Mouse (Mus musculus): ENCODE results near the gene Lpcat2b. TPM values are rescaled to one million over a fixed set of nuclear protein-coding genes. Genes with fewer than 3 reads are reported as not detected.
"Not testable (repeated sequence)": the region's sequence is repeated elsewhere in the genome, so short reads cannot be mapped to it uniquely, and the experiment has no call there.

Lpcat2b gene
- not detected in 2 replicates for polyA plus RNA-seq (2015; fragmentation: Nextera tagmentation; extraction: Ambion mirVana)

GRCm38 (mm10) chr5:107431249-107431648 lies at the start of gene Lpcat2b:
TSS of gene Lpcat2b (plus strand) at chr5:107431549.
- no peak within 1 kb of the TSS for H3K4me2 ChIP-seq
- H3K36me3 ChIP-seq: no peaks in the 10 kb centered on the region
- no peaks in the 10 kb centered on the region for H3K9me3 ChIP-seq
- ATAC-seq (ENCODE audit: low FRiP score): no peak
- H3K9ac ChIP-seq: no peak within 1 kb of the TSS
- H3K27ac ChIP-seq: no peak within 1 kb of the TSS
- no peak within 1 kb of the TSS for H3K4me3 ChIP-seq
- WGBS: 76% methylated on average over 3 of the region's 3 CpGs
- H3K4me1 ChIP-seq (replicated peaks): no peaks in the 10 kb centered on the region
- H3K27me3 ChIP-seq: peaks cover 4% of the 10 kb centered on the region; the same call in 1 of the 2 replicates

GRCm38 (mm10) chr5:107386448-107386847 lies 44.9 kb upstream of the Lpcat2b start:
- not testable (repeated sequence) for H3K9me3 ChIP-seq; H3K27ac ChIP-seq; H3K27me3 ChIP-seq; ATAC-seq (ENCODE audit: low FRiP score); H3K4me3 ChIP-seq; H3K9ac ChIP-seq; H3K4me2 ChIP-seq; H3K36me3 ChIP-seq; H3K4me1 ChIP-seq (replicated peaks)

- 85% methylated on average over 1 of the region's 1 CpGs for WGBS
- H3K9ac ChIP-seq: no peak overlapping the region
- no peak overlapping the region for H3K27ac ChIP-seq
- H3K27me3 ChIP-seq: no peaks in the 10 kb centered on the region
- no peak for ATAC-seq (ENCODE audit: low FRiP score)
- no peaks in the 10 kb centered on the region for H3K9me3 ChIP-seq
- H3K4me1 ChIP-seq (replicated peaks): no peaks in the 10 kb centered on the region
- H3K36me3 ChIP-seq: peaks cover 2% of the 10 kb centered on the region; the same call in 1 of the 2 replicates
- no peak overlapping the region for H3K4me2 ChIP-seq
- H3K4me3 ChIP-seq: no peak overlapping the region
Observed at GRCm38 (mm10) chr5:107387788-107388187, 43.6 kb upstream of the Lpcat2b start.

- WGBS: 98% methylated on average over 2 of the region's 2 CpGs
- ATAC-seq (ENCODE audit: low FRiP score): no peak
Observed at GRCm38 (mm10) chr5:107389373-107389772, 42.0 kb upstream of the Lpcat2b start.

GRCm38 (mm10) chr5:107394437-107394836 lies 36.9 kb upstream of the Lpcat2b start:
- no peak for ATAC-seq (ENCODE audit: low FRiP score)
- Histone ChIP-seq H3K36me3 (no peaks in the 10 kb centered on the region), H3K4me2 (no peak overlapping the region), H3K27me3 (no peaks in the 10 kb centered on the region), H3K9ac (no peak overlapping the region), H3K27ac (no peak overlapping the region), H3K4me1 (replicated peaks) (no peaks in the 10 kb centered on the region), H3K9me3 (no peaks in the 10 kb centered on the region), H3K4me3 (no peak overlapping the region)
- WGBS: 84% methylated on average over 2 of the region's 2 CpGs

More at GRCm38 (mm10) chr5:107389373-107389772, 42.0 kb upstream of the Lpcat2b start:
- Histone ChIP-seq H3K27me3 (no peaks in the 10 kb centered on the region), H3K9ac (no peak overlapping the region), H3K4me2 (no peak overlapping the region), H3K4me1 (replicated peaks) (no peaks in the 10 kb centered on the region), H3K36me3 (no peaks in the 10 kb centered on the region), H3K9me3 (no peaks in the 10 kb centered on the region), H3K4me3 (no peak overlapping the region), H3K27ac (no peak overlapping the region)

GRCm38 (mm10) chr5:107402436-107402835 lies 28.9 kb upstream of the Lpcat2b start, which contains the start of gene Ephx4:
TSS of gene Ephx4 (plus strand) at chr5:107402736.
- H3K9ac ChIP-seq: peak within 1 kb of the TSS; percentile 76
- peaks cover 16% of the 10 kb centered on the region for H3K4me1 ChIP-seq (replicated peaks)
- peak within 1 kb of the TSS; percentile 98 for H3K4me2 ChIP-seq
- H3K9me3 ChIP-seq: no peaks in the 10 kb centered on the region
- ATAC-seq (ENCODE audit: low FRiP score): no peak
- H3K4me3 ChIP-seq: peak within 1 kb of the TSS; percentile 65
- peaks cover 34% of the 10 kb centered on the region for H3K27me3 ChIP-seq
- no peaks in the 10 kb centered on the region for H3K36me3 ChIP-seq
- H3K27ac ChIP-seq: no peak within 1 kb of the TSS
- 23% methylated on average over 5 of the region's 5 CpGs for WGBS

GRCm38 (mm10) chr5:107403011-107403946 lies 28.1 kb upstream of the Lpcat2b start:
- H3K27ac ChIP-seq: no peak overlapping the region
- peaks cover 38% of the 10 kb centered on the region for H3K27me3 ChIP-seq
- H3K36me3 ChIP-seq: no peaks in the 10 kb centered on the region
- H3K4me1 ChIP-seq (replicated peaks): peaks cover 16% of the 10 kb centered on the region
- H3K4me2 ChIP-seq: peak overlapping the region; percentile 98
- under 1% methylated on average over 79 of the region's 80 CpGs for WGBS
- H3K9ac ChIP-seq: peak overlapping the region; percentile 76
- no peaks in the 10 kb centered on the region for H3K9me3 ChIP-seq
- H3K4me3 ChIP-seq: peak overlapping the region; percentile 65
- ATAC-seq (ENCODE audit: low FRiP score): peak; percentile 80

GRCm38 (mm10) chr5:107403947-107404684 lies 27.2 kb upstream of the Lpcat2b start:
- peak overlapping the region; percentile 98 for H3K4me2 ChIP-seq
- WGBS: 29% methylated on average over 12 of the region's 12 CpGs
- ATAC-seq (ENCODE audit: low FRiP score): no peak

GRCm38 (mm10) chr5:107405361-107405760 lies 26.0 kb upstream of the Lpcat2b start:
- Histone ChIP-seq H3K27me3 (peaks cover 38% of the 10 kb centered on the region), H3K9me3 (no peaks in the 10 kb centered on the region), H3K36me3 (no peaks in the 10 kb centered on the region), H3K27ac (no peak overlapping the region), H3K9ac (no peak overlapping the region), H3K4me2 (no peak overlapping the region), H3K4me1 (replicated peaks) (peaks cover 16% of the 10 kb centered on the region), H3K4me3 (no peak overlapping the region)
- ATAC-seq (ENCODE audit: low FRiP score): no peak
- WGBS: 95% methylated on average over 4 of the region's 4 CpGs

More at GRCm38 (mm10) chr5:107403947-107404684, 27.2 kb upstream of the Lpcat2b start:
- H3K9ac ChIP-seq: peak overlapping the region; percentile 76
- H3K27me3 ChIP-seq: peaks cover 38% of the 10 kb centered on the region
- peaks cover 16% of the 10 kb centered on the region for H3K4me1 ChIP-seq (replicated peaks)
- H3K27ac ChIP-seq: no peak overlapping the region
- no peaks in the 10 kb centered on the region for H3K9me3 ChIP-seq
- no peaks in the 10 kb centered on the region for H3K36me3 ChIP-seq
- H3K4me3 ChIP-seq: peak overlapping the region; percentile 65

GRCm38 (mm10) chr5:107410305-107410704 lies 21.0 kb upstream of the Lpcat2b start:
- WGBS: 94% methylated on average over 1 of the region's 1 CpGs
- no peak overlapping the region for H3K4me2 ChIP-seq
- no peaks in the 10 kb centered on the region for H3K4me1 ChIP-seq (replicated peaks)
- no peak overlapping the region for H3K4me3 ChIP-seq
- ATAC-seq (ENCODE audit: low FRiP score): no peak
- peaks cover 7% of the 10 kb centered on the region for H3K27me3 ChIP-seq
- H3K9ac ChIP-seq: no peak overlapping the region
- no peak overlapping the region for H3K27ac ChIP-seq
- H3K9me3 ChIP-seq: no peaks in the 10 kb centered on the region
- H3K36me3 ChIP-seq: no peaks in the 10 kb centered on the region

- WGBS: 70% methylated on average over 4 of the region's 4 CpGs
- no peak for ATAC-seq (ENCODE audit: low FRiP score)
- H3K36me3 ChIP-seq: no peaks in the 10 kb centered on the region
- H3K9ac ChIP-seq: no peak overlapping the region
- H3K4me1 ChIP-seq (replicated peaks): no peaks in the 10 kb centered on the region
- H3K4me3 ChIP-seq: no peak overlapping the region
- no peak overlapping the region for H3K4me2 ChIP-seq
- peaks cover 4% of the 10 kb centered on the region; the same call in 1 of the 2 replicates for H3K27me3 ChIP-seq
- no peaks in the 10 kb centered on the region for H3K9me3 ChIP-seq
- no peak overlapping the region for H3K27ac ChIP-seq
Observed at GRCm38 (mm10) chr5:107411326-107411725, 20.0 kb upstream of the Lpcat2b start.

- H3K36me3 ChIP-seq: no peaks in the 10 kb centered on the region
- H3K4me2 ChIP-seq: no peak overlapping the region
- no peaks in the 10 kb centered on the region for H3K4me1 ChIP-seq (replicated peaks)
- 0 out of 2 replicates have a peak, but pooled peaks cover 4% of the 10 kb centered on the region for H3K27me3 ChIP-seq
- no peak overlapping the region for H3K9ac ChIP-seq
- no peaks in the 10 kb centered on the region for H3K9me3 ChIP-seq
- 90% methylated on average over 2 of the region's 2 CpGs for WGBS
- H3K4me3 ChIP-seq: no peak overlapping the region
- H3K27ac ChIP-seq: no peak overlapping the region
- ATAC-seq (ENCODE audit: low FRiP score): no peak
Observed at GRCm38 (mm10) chr5:107412285-107412684, 19.1 kb upstream of the Lpcat2b start.
